Mouse (Mus musculus) heart, postnatal 0 days (tissue): Measurements from ENCODE around the gene Plch2. TPM values are rescaled to one million over a fixed set of nuclear protein-coding genes. Genes with fewer than 3 reads are reported as not detected.

Source experiments
- ATAC-seq: fragments of 200-750 bp; cut with Nextera tagmentation; 2 replicates; pipeline ENCODE4 v1.8.0; 2017; ENCODE audit warnings: low read depth, moderate number of reproducible peaks, moderate library complexity; ENCODE audit not compliant: insufficient read depth
- DNase-seq: peaks from one replicate; pipeline ENCODE4 v3.0.0-alpha.2; 2016; ENCODE audit warnings: low spot score
- H3K27ac ChIP-seq: fragments of 300-500 bp; sonication (generic); 2 replicates; pipeline ENCODE4 v1.5.1; 2014; ENCODE audit warnings: low read depth, mild to moderate bottlenecking
- H3K27me3 ChIP-seq: fragments of 300-500 bp; sonication (generic); 2 replicates; pipeline ENCODE4 v1.6.1; 2014; ENCODE audit warnings: low read length, mixed read lengths; ENCODE audit not compliant: control insufficient read depth, insufficient read depth
- H3K36me3 ChIP-seq: fragments of 300-500 bp; sonication (generic); replicated peaks from 2 replicates; pipeline ENCODE4 v1.6.1; 2014; ENCODE audit warnings: low read length, mixed read lengths; ENCODE audit not compliant: control insufficient read depth, insufficient read depth
- H3K4me1 ChIP-seq: fragments of 300-500 bp; sonication (generic); 2 replicates; pipeline ENCODE4 v1.6.1; 2014; ENCODE audit warnings: antibody characterized with exemption; ENCODE audit not compliant: control insufficient read depth, insufficient read depth
- H3K4me2 ChIP-seq: fragments of 300-500 bp; sonication (generic); 2 replicates; pipeline ENCODE4 v1.6.1; 2014; ENCODE audit warnings: low read depth, mild to moderate bottlenecking, low read length, moderate library complexity
- H3K4me3 ChIP-seq: fragments of 300-500 bp; sonication (generic); 2 replicates; pipeline ENCODE4 v1.5.1; 2014; ENCODE audit warnings: low read depth, low read length
- H3K9ac ChIP-seq: fragments of 300-500 bp; sonication (generic); replicated peaks from 2 replicates; pipeline ENCODE4 v1.6.1; 2014; ENCODE audit warnings: low read depth, low read length, mixed read lengths
- H3K9me3 ChIP-seq: fragments of 300-500 bp; sonication (generic); replicated peaks from 2 replicates; pipeline ENCODE4 v1.6.1; 2016; ENCODE audit warnings: low read length; ENCODE audit not compliant: control insufficient read depth
- CTCF ChIP-seq: IDR thresholded peaks from 2 replicates; pipeline ENCODE4 v1.5.1; 2016; ENCODE audit warnings: antibody characterized with exemption, control low read depth, low read depth
- EP300 ChIP-seq: IDR thresholded peaks from 2 replicates; pipeline ENCODE4 v1.6.1; 2016; ENCODE audit warnings: antibody characterized with exemption, low read depth
- WGBS: fragments of 180-500 bp; shearing (Covaris S2); extraction: QIAGEN DNeasy Blood & Tissue Kit; methylation state at CpG from one replicate; pipeline ENCODE4 v1.1.7; 2014; 5-methylcytosine and 5-hydroxymethylcytosine counted together
- polyA plus RNA-seq: library from polyadenylated mRNA; unstranded; fragments of >200 nt; fragmentation: Nextera tagmentation; extraction: Ambion mirVana; gene quantifications from 2 replicates; pipeline ENCODE4 v1.2.1, GENCODE M21; 2015
- total RNA-seq: library from RNA; depleted of rRNA; stranded (reverse); fragments of >200 nt; gene quantifications from 2 replicates; pipeline ENCODE4 v1.2.3, GENCODE M21; 2014; ENCODE audit warnings: low replicate concordance

Gene Plch2
- total and polyA plus RNA-seq, 2 experiments from 2014 or later = 0.05 to 0.15 TPM

- Histone ChIP-seq H3K9ac (peak overlapping the region; percentile 55), H3K4me2 (peak overlapping the region; percentile 93), H3K27ac (peak overlapping the region; percentile 81), H3K4me3 (peak overlapping the region; percentile 85), H3K27me3 (peaks cover 33% of the 10 kb centered on the region), H3K4me1 (peaks cover 23% of the 10 kb centered on the region), H3K9me3 (no peaks in the 10 kb centered on the region), H3K36me3 (peaks cover 9% of the 10 kb centered on the region)
- no peak; the same call in 1 of the 2 replicates for ATAC-seq
- no peak for DNase-seq
- TF ChIP-seq EP300 (no peak), CTCF (no peak)
- WGBS = under 1% methylated on average over 35 of the region's 36 CpGs
Observed at GRCm38 (mm10) chr4:154964581-154965235, 91.9 kb downstream of the Plch2 start.

GRCm38 (mm10) chr4:154963901-154964580, 92.5 kb downstream of the Plch2 start, which contains the start of gene Pank4:
Pank4 (plus strand) TSS chr4:154964123.
- Histone ChIP-seq H3K4me3 (peak within 1 kb of the TSS; percentile 85), H3K9me3 (no peaks in the 10 kb centered on the region), H3K4me1 (peaks cover 23% of the 10 kb centered on the region), H3K27me3 (peaks cover 40% of the 10 kb centered on the region), H3K36me3 (peaks cover 2% of the 10 kb centered on the region; the same call in 1 of the 2 replicates), H3K27ac (peak within 1 kb of the TSS; percentile 81), H3K4me2 (peak within 1 kb of the TSS; percentile 93), H3K9ac (peak within 1 kb of the TSS; percentile 55)
- no peak for TF ChIP-seq CTCF
- peak; percentile 71; the same call in 1 of the 2 replicates for TF ChIP-seq EP300
- peak; percentile 93 for DNase-seq
- peak; percentile 95 for ATAC-seq
- under 1% methylated on average over 62 of the region's 66 CpGs for WGBS

- no peak for DNase-seq
- H3K4me3 ChIP-seq = peak overlapping the region; percentile 85
- H3K9me3 ChIP-seq = no peaks in the 10 kb centered on the region
- 52% methylated on average over 11 of the region's 11 CpGs for WGBS
- H3K36me3 ChIP-seq = no peaks in the 10 kb centered on the region
- peaks cover 23% of the 10 kb centered on the region for H3K4me1 ChIP-seq
- H3K27me3 ChIP-seq = peaks cover 47% of the 10 kb centered on the region
- ATAC-seq = no peak
- no peak overlapping the region for H3K27ac ChIP-seq
- TF ChIP-seq EP300 (no peak), CTCF (no peak)
- peak overlapping the region; percentile 93 for H3K4me2 ChIP-seq
- no peak overlapping the region for H3K9ac ChIP-seq
Observed at GRCm38 (mm10) chr4:154963190-154963836, 93.3 kb downstream of the Plch2 start.

- TF ChIP-seq CTCF (no peak), EP300 (no peak)
- Histone ChIP-seq H3K9me3 (no peaks in the 10 kb centered on the region), H3K27ac (no peak overlapping the region), H3K9ac (no peak overlapping the region), H3K4me2 (no peak overlapping the region), H3K4me1 (peaks cover 28% of the 10 kb centered on the region), H3K27me3 (peaks cover 53% of the 10 kb centered on the region), H3K4me3 (no peak overlapping the region), H3K36me3 (no peaks in the 10 kb centered on the region)
- DNase-seq (no peak), ATAC-seq (no peak)
- 88% methylated on average over 7 of the region's 7 CpGs for WGBS
Observed at GRCm38 (mm10) chr4:154962683-154963082, 93.9 kb downstream of the Plch2 start.

- Histone ChIP-seq H3K9ac (no peak overlapping the region), H3K4me1 (peaks cover 28% of the 10 kb centered on the region)
- 50% methylated on average over 13 of the region's 13 CpGs for WGBS
Observed at GRCm38 (mm10) chr4:154961911-154962310, 94.7 kb downstream of the Plch2 start.

More at GRCm38 (mm10) chr4:154961911-154962310, 94.7 kb downstream of the Plch2 start:
- Histone ChIP-seq H3K36me3 (no peaks in the 10 kb centered on the region), H3K27ac (no peak overlapping the region), H3K9me3 (no peaks in the 10 kb centered on the region), H3K27me3 (peaks cover 61% of the 10 kb centered on the region), H3K4me3 (peak overlapping the region; percentile 46), H3K4me2 (peak overlapping the region; percentile 72)
- no peak for ATAC-seq
- TF ChIP-seq EP300 (no peak), CTCF (no peak)
- DNase-seq = no peak
